Mouse (Mus musculus) Patski (cell line): Measurements from ENCODE around the gene Tulp4. TPM values are rescaled to one million over a fixed set of nuclear protein-coding genes. Genes with fewer than 3 reads are reported as not detected.
A peak's percentile ranks its signal among the peaks of the same experiment; 100 is the strongest.

Experiments used
- ATAC-seq: fragments of 100-300 bp; one replicate; pipeline ENCODE4 v1.8.0; 2021
- CTCF ChIA-PET: fragments of 350-600 bp; sonication (Branson Sonifier 250); formaldehyde crosslinking; loops from one replicate; lab custom pipeline; 2022; ENCODE audit warnings: inconsistent platforms; lab: Charles Lee
- POLR2A ChIA-PET: fragments of 350-600 bp; sonication (Branson Sonifier 250); formaldehyde crosslinking; loops from one replicate; lab custom pipeline; 2022; ENCODE audit warnings: antibody characterized with exemption, inconsistent platforms; lab: Charles Lee
- DNase-seq: peaks from one replicate; pipeline ENCODE4 v3.0.0-alpha.2; 2011; ENCODE audit warnings: low read depth, low spot score
- H3K27me3 ChIP-seq: fragments of 371-371 bp; one replicate; pipeline ENCODE4 v1.5.1; 2021
- CTCF ChIP-seq: fragments of 100-300 bp; IDR thresholded peaks from one replicate; pipeline ENCODE4 v1.5.1; 2021
- in situ Hi-C: fragments of 300-500 bp; cut with MboI; formaldehyde crosslinking; loops from 3 replicates; pipeline ENCODE4 v1.11.1; 2018; ENCODE audit warnings: low pct_unique_long_range_greater_than_20kb, mixed read lengths
- polyA plus RNA-seq: library from polyadenylated mRNA; unstranded; gene quantifications from one replicate; pipeline ENCODE4 v1.2.3, GENCODE M21; 2021

Gene Tulp4
- 70.8 TPM for polyA plus RNA-seq

- ChIA-PET CTCF (no interaction called here), POLR2A (interaction anchor here (1.1 to 1.5 kb wide), 2 partner anchors 10 to 19 kb away, joined by 3 to 4 read pairs; no protein-coding TSS in a partner anchor)
- in situ Hi-C loops, result no loop called here
- DNase-seq (no peak), ATAC-seq (peak; percentile 81)
- no peaks in the 10 kb centered on the region for H3K27me3 ChIP-seq
- no peak for TF ChIP-seq CTCF
These were observed at the start of gene Tulp4 for GRCm38 (mm10) chr17:6106361-6107014. Tulp4 (plus strand) TSS chr17:6106437.

- ATAC-seq, result no peak
- in situ Hi-C loops, result no loop called here
- H3K27me3 ChIP-seq, result no peaks in the 10 kb centered on the region
- TF ChIP-seq CTCF, result no peak
- DNase-seq, result no peak
- POLR2A ChIA-PET, result no interaction called here
- CTCF ChIA-PET, result no interaction called here
These were observed 43.4 kb upstream of the Tulp4 start for GRCm38 (mm10) chr17:6062793-6063192.

- in situ Hi-C loops, result no loop called here
- ChIA-PET POLR2A (no interaction called here), CTCF (interaction anchor here (1.3 kb wide), 1 partner anchor 9 kb away, joined by 7 read pairs; no protein-coding TSS in a partner anchor)
- no peaks in the 10 kb centered on the region for H3K27me3 ChIP-seq
- DNase-seq (no peak), ATAC-seq (no peak)
- no peak for TF ChIP-seq CTCF
These were observed 42.7 kb upstream of the Tulp4 start for GRCm38 (mm10) chr17:6063532-6063931.

GRCm38 (mm10) chr17:6066021-6066420 is 40.2 kb upstream of the Tulp4 start:
- no peaks in the 10 kb centered on the region for H3K27me3 ChIP-seq
- in situ Hi-C loops, result loop anchor here (5.0 kb wide), 1 partner anchor 706 kb away; no protein-coding TSS in a partner anchor
- ATAC-seq (no peak), DNase-seq (no peak)
- ChIA-PET CTCF (no interaction called here), POLR2A (no interaction called here)
- no peak for TF ChIP-seq CTCF

GRCm38 (mm10) chr17:6067613-6068012 is 38.6 kb upstream of the Tulp4 start:
- in situ Hi-C loops, result loop anchor here (5.0 kb wide), 1 partner anchor 705 kb away; no protein-coding TSS in a partner anchor
- H3K27me3 ChIP-seq, result no peaks in the 10 kb centered on the region
- ATAC-seq (no peak), DNase-seq (no peak)
- CTCF ChIA-PET, result interaction anchor here (0.8 kb wide), 1 partner anchor 12 kb away, joined by 4 read pairs; no protein-coding TSS in a partner anchor
- no peak for TF ChIP-seq CTCF
- POLR2A ChIA-PET, result no interaction called here

- no peak for TF ChIP-seq CTCF
- no peak for ATAC-seq
- ChIA-PET CTCF (interaction anchor here (0.7 to 4.6 kb wide), 3 partner anchors 9 to 15 kb away, joined by 4 to 15 read pairs (median 4); no protein-coding TSS in a partner anchor), POLR2A (no interaction called here)
- in situ Hi-C loops, result loop anchor here (5.0 kb wide), 1 partner anchor 702 kb away; no protein-coding TSS in a partner anchor
- DNase-seq, result no peak
- H3K27me3 ChIP-seq, result no peaks in the 10 kb centered on the region
These were observed 36.4 kb upstream of the Tulp4 start for GRCm38 (mm10) chr17:6069866-6070265.

- in situ Hi-C loops, result no loop called here
- POLR2A ChIA-PET, result no interaction called here
- ATAC-seq (no peak), DNase-seq (no peak)
- H3K27me3 ChIP-seq, result no peaks in the 10 kb centered on the region
- TF ChIP-seq CTCF, result no peak
- CTCF ChIA-PET, result interaction anchor here (4.6 kb wide), 1 partner anchor 18 kb away, joined by 15 read pairs; no protein-coding TSS in a partner anchor
These were observed 32.8 kb upstream of the Tulp4 start for GRCm38 (mm10) chr17:6073405-6073804.

GRCm38 (mm10) chr17:6079287-6080122 is 26.7 kb upstream of the Tulp4 start, which contains the start of the genes Serac1 and Gtf2h5:
Serac1 (minus strand) TSS chr17:6079741.
Gtf2h5 (plus strand) TSS chr17:6079786.
- ChIA-PET CTCF (interaction anchor here (1.1 to 2.2 kb wide), 4 partner anchors 9 to 30 kb away, joined by 3 to 7 read pairs (median 4); no protein-coding TSS in a partner anchor), POLR2A (interaction anchor here (0.7 to 1.2 kb wide), 2 partner anchors 11 to 89 kb away, joined by 3 read pairs; no protein-coding TSS in a partner anchor)
- DNase-seq, result peak; percentile 73
- ATAC-seq, result peak; percentile 90
- in situ Hi-C loops, result loop anchor here (25.0 kb wide), 1 partner anchor 608 kb away; no protein-coding TSS in a partner anchor
- no peaks in the 10 kb centered on the region for H3K27me3 ChIP-seq
- TF ChIP-seq CTCF, result no peak

- ATAC-seq (no peak), DNase-seq (no peak)
- no peak for TF ChIP-seq CTCF
- POLR2A ChIA-PET, result no interaction called here
- in situ Hi-C loops, result loop anchor here (25.0 kb wide), 1 partner anchor 604 kb away; no protein-coding TSS in a partner anchor
- CTCF ChIA-PET, result no interaction called here
- no peaks in the 10 kb centered on the region for H3K27me3 ChIP-seq
These were observed 22.8 kb upstream of the Tulp4 start for GRCm38 (mm10) chr17:6083323-6083890.

- H3K27me3 ChIP-seq, result no peaks in the 10 kb centered on the region
- DNase-seq (no peak), ATAC-seq (no peak)
- ChIA-PET POLR2A (no interaction called here), CTCF (no interaction called here)
- no peak for TF ChIP-seq CTCF
- in situ Hi-C loops, result loop anchor here (25.0 kb wide), 1 partner anchor 596 kb away; no protein-coding TSS in a partner anchor
These were observed 14.6 kb upstream of the Tulp4 start for GRCm38 (mm10) chr17:6091604-6092003.
